Mouse (Mus musculus) embryo, embryonic 9.5 days (tissue): ENCODE data around the gene Tmem218.

ENCODE experiments used
- DNase-seq: peaks from one replicate; pipeline ENCODE4 v3.0.0-alpha.2; 2017; ENCODE audit errors: extremely low spot score

Gene Tmem218

DNA sequence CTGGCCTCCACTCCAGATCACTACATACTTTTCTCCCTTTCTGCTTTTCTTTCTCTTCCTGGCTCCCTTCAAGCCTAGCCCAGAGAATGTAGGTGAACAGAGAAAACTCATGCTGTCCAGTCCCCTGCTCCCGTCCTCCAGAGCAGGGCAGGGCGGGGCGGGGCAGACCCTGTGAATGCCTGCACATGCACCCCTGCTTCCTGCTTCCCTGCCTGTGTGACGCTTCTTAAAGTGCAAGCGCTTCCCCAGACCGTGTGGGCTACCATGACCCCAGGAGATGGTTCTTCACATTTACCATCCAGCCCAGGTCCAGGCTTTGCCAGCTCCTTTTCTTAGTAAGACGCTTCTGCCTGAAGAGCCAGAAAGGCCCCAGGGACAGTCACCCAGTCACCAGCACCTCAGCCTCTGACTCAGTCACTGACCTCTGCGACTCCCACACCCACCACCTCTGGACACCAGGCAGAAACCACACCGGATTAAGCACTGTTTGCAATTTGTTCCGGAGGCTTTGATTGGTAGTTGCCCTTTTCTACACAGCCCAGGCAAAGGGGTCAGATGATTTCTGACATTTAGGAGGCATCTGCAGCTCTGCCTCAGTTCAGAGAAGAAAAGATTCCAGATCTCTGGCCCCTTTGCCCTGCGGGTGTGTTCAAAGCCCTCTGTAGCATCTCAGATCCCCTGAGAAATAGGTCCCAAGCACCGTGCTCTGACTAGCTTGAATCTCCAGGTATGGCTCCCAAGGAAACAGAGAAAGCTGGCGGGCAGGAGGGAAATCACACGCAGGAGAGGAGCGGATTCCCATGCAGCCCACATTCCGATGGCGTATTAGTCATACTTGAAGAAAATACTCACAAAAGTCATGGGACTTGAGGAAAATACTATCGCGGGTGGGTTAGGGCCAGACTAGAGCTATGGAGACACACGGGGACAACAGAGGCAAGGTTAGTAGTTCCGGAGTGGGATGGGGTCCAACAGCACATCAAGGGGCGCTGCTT, 24.5 kb downstream of the Tmem218 start:
- no peak for DNase-seq

DNA sequence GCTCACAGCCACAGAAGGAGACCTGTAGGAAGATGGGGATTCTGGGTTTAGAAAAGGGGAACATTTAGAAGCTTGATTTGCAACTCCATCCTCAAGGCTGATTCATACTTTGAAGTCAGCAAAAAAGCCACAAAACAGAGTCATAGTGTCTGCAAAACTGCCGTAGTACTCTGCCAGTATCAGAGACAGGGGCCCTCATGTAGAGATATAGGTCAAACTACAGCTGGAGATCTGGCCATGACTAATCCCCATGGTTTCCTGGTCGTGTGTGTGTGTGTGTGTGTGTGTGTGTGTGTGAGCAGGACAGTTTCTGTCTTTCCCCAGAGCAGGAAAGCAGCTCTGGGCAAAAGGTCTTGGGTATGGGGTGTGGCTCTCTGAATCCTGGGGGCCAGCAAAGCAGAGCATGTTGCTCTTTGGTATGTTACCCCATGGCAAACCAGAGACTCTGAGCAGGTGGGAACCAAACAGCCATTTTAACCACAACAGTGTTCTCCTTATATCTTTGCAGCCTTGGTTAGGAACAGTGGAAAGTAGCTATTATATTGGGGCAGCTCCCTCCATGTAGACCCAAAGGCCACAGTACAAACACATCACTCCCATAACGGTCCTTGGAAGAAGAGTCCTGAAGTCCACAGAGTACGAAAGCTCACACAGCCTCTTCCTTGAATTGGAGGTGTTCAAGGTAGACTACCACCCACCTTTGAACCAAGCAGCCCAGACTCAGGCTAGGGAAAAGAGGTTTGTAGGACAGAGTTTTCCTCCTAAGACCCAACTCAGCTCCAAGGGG, 28.1 kb downstream of the Tmem218 start:
- DNase-seq: no peak

- no peak for DNase-seq
Observed at GRCm38 (mm10) chr9:37242764-37243163, 34.7 kb downstream of the Tmem218 start.

GRCm38 (mm10) chr9:37244600-37244999, 36.6 kb downstream of the Tmem218 start:
- no peak for DNase-seq

GRCm38 (mm10) chr9:37245404-37245803, 37.4 kb downstream of the Tmem218 start:
- no peak for DNase-seq

- DNase-seq: no peak
Observed at GRCm38 (mm10) chr9:37245810-37246209, 37.8 kb downstream of the Tmem218 start.

- DNase-seq: no peak
Observed at GRCm38 (mm10) chr9:37247429-37247828, 39.4 kb downstream of the Tmem218 start.

GRCm38 (mm10) chr9:37248381-37248906, 40.4 kb downstream of the Tmem218 start:
- DNase-seq: peak; percentile 13

GRCm38 (mm10) chr9:37249976-37250375, 42.0 kb downstream of the Tmem218 start:
- no peak for DNase-seq

DNA sequence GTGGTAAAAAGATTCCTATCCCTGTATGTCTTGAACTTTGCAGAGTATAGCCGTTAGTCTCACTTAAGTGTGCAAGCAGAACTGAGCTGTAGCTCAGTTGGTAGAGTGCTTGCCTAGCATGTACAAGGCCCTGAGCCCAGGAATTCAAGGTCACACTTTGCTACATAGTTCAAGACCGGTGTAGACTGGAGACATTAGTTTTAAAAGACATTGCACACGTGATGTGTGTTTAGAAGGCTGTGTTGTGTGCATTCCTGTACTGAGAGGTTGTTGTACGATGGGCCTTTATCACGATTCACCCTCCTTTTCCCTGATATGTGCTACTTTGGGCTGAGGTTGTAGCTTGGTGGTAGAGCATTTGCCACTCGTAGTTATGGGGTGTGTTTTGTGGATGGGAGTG, 42.6 kb downstream of the Tmem218 start:
- no peak for DNase-seq

- DNase-seq: no peak
Observed at GRCm38 (mm10) chr9:37254531-37255110, 46.6 kb downstream of the Tmem218 start.

GRCm38 (mm10) chr9:37255149-37255888, 47.3 kb downstream of the Tmem218 start, which contains the start of gene Slc37a2:
TSS of gene Slc37a2 (minus strand) at chr9:37255738.
- peak; percentile 77 for DNase-seq

GRCm38 (mm10) chr9:37255889-37256225, 47.8 kb downstream of the Tmem218 start:
- DNase-seq: peak; percentile 42

- no peak for DNase-seq
Observed at GRCm38 (mm10) chr9:37266622-37267021, 58.6 kb downstream of the Tmem218 start.
